Mouse (Mus musculus): ENCODE measurements around the gene Galntl6.

- TF ChIP-seq CTCF (IDR thresholded peaks at IDR 0.05; ENCODE audit: low read depth) (no peak), EP300 (IDR thresholded peaks at IDR 0.05; ENCODE audit: low read depth) (no peak)
Measured at GRCm38 (mm10) chr8:57959136-57959535, 953.3 kb downstream of the Galntl6 start.
